Mouse (Mus musculus) embryonic facial prominence, embryonic 11.5 days (tissue): ENCODE measurements at regions not wholly inside any gene's neighbourhood (a gene's known extent, or its start where the extent isn't known, plus 50 kb on each side); places are given as distances from the start of the nearest gene placed in this dataset.
A peak's percentile ranks its signal among the peaks of the same experiment; 100 is the strongest.

Experiments
- ATAC-seq: fragments of 200-750 bp; cut with Nextera tagmentation; replicated peaks from 2 replicates; pipeline ENCODE4 v1.8.0; 2017; ENCODE audit warnings: low read depth; ENCODE audit not compliant: insufficient number of reproducible peaks, low FRiP score, low TSS enrichment
- DNase-seq: peaks from one replicate; pipeline ENCODE4 v3.0.0-alpha.2; 2015; ENCODE audit warnings: low spot score
- H3K27ac ChIP-seq: fragments of 300-500 bp; sonication (generic); replicated peaks from 2 replicates; pipeline ENCODE4 v1.5.1; 2014; ENCODE audit warnings: mild to moderate bottlenecking, low read depth, low read length, control low read depth
- H3K27me3 ChIP-seq: fragments of 300-500 bp; sonication (generic); 2 replicates; pipeline ENCODE4 v1.6.1; 2014; ENCODE audit warnings: mild to moderate bottlenecking, low read length, moderate library complexity, mixed read lengths; ENCODE audit not compliant: control insufficient read depth, insufficient read depth
- H3K36me3 ChIP-seq: fragments of 300-500 bp; sonication (generic); replicated peaks from 2 replicates; pipeline ENCODE4 v1.6.1; 2014; ENCODE audit warnings: low read depth, mild to moderate bottlenecking, low read length, moderate library complexity, mixed read lengths; ENCODE audit not compliant: control insufficient read depth, insufficient read depth
- H3K4me1 ChIP-seq: fragments of 300-500 bp; sonication (generic); 2 replicates; pipeline ENCODE4 v1.6.1; 2014; ENCODE audit warnings: low read length, mixed read lengths; ENCODE audit not compliant: control insufficient read depth, insufficient read depth
- H3K4me2 ChIP-seq: fragments of 300-500 bp; sonication (generic); 2 replicates; pipeline ENCODE4 v1.6.1; 2014; ENCODE audit warnings: low read depth, mild to moderate bottlenecking, control low read depth, low read length, moderate library complexity
- H3K4me3 ChIP-seq: fragments of 300-500 bp; sonication (generic); 2 replicates; pipeline ENCODE4 v1.5.1; 2014; ENCODE audit warnings: low read depth, low read length, control low read depth
- H3K9ac ChIP-seq: fragments of 300-500 bp; sonication (generic); replicated peaks from 2 replicates; pipeline ENCODE4 v1.6.1; 2014; ENCODE audit warnings: mild to moderate bottlenecking, control low read depth, low read length
- H3K9me3 ChIP-seq: fragments of 300-500 bp; sonication (generic); replicated peaks from 2 replicates; pipeline ENCODE4 v1.6.1; 2016; ENCODE audit warnings: mild to moderate bottlenecking, low read length, inconsistent platforms, mixed read lengths; ENCODE audit not compliant: control insufficient read depth
- WGBS: fragments of 180-500 bp; shearing (Covaris S2); extraction: QIAGEN DNeasy Blood & Tissue Kit; methylation state at CpG from one replicate; pipeline ENCODE4 v1.1.7; 2014; 5-methylcytosine and 5-hydroxymethylcytosine counted together

DNA sequence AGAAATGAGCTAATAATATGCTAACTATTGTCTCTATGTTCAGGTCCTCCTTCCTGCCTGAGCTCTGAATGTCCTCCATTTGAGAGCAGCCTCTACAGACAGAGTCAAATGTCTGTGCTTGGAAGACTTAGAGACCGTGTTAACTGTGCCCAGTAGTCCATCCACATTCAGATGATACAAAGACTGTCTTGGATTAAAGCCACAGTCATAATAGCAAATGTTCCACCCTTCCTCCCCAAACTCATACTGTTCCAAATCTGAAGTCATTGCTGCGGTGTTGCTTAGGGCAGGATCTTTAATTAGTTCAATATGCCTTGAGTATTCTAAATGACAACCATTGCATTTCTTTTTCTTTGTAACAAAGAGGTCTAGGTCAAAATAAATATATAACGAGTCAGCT lies 923.2 kb upstream of the Gm7489 start:
- no peaks in the 10 kb centered on the region for H3K36me3 ChIP-seq
- 52% methylated on average over 3 of the region's 3 CpGs for WGBS
- DNase-seq, result no peak
- H3K27ac ChIP-seq, result no peak overlapping the region
- no peak overlapping the region for H3K9ac ChIP-seq
- H3K4me3 ChIP-seq, result no peak overlapping the region
- H3K4me1 ChIP-seq, result no peaks in the 10 kb centered on the region
- H3K4me2 ChIP-seq, result no peak overlapping the region
- no peaks in the 10 kb centered on the region for H3K9me3 ChIP-seq
- no peaks in the 10 kb centered on the region for H3K27me3 ChIP-seq
- ATAC-seq, result no peak

DNA sequence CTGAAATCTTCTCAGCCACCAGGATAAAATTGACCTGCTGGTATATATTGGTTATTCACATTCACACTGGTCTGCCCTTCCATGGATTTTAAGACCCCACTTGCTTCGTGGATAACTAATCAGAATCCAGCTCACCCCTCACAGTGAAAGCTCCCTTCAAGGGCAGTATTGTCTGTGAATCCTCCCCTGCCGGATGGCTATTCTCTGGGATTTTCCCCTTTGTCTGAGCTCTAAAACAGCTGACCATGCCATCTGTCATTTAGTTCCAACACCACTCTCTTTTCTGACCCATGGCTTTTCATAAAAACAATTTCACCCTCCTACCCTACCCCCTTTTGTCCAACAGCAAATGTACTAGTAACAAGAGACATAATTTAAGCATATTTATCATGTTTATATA lies 920.8 kb upstream of the Gm7489 start:
- Histone ChIP-seq H3K27ac (no peak overlapping the region), H3K36me3 (no peaks in the 10 kb centered on the region), H3K27me3 (no peaks in the 10 kb centered on the region), H3K4me1 (peaks cover 2% of the 10 kb centered on the region; the same call in 1 of the 2 replicates), H3K9ac (no peak overlapping the region), H3K4me2 (no peak overlapping the region), H3K9me3 (no peaks in the 10 kb centered on the region), H3K4me3 (no peak overlapping the region)
- ATAC-seq, result peak; percentile 48; the same call in 1 of the 2 replicates
- no peak for DNase-seq
- WGBS, result 26% methylated on average over 2 of the region's 2 CpGs

DNA sequence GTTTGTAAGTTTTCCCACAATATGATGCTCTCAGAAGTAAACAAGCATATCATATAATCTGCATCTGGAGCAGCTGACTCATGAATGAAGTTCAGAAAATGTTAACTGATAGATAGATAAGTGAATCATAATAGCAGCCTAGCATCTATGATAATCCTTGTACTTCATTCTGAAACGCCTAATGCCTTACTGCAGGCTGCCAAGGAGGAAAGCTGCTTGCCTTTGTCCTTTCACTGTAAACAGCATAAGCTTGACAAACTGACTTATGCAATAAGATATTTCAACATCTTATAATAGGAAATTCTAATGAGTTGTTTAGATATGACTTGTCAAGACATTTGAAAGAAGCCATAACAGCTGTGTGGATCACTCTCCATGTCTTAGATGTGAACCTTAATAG lies 920.3 kb upstream of the Gm7489 start:
- WGBS, result 90% methylated on average over 1 of the region's 1 CpGs
- Histone ChIP-seq H3K9me3 (no peaks in the 10 kb centered on the region), H3K4me3 (no peak overlapping the region), H3K4me2 (no peak overlapping the region), H3K4me1 (peaks cover 2% of the 10 kb centered on the region; the same call in 1 of the 2 replicates), H3K27ac (no peak overlapping the region), H3K27me3 (no peaks in the 10 kb centered on the region), H3K36me3 (no peaks in the 10 kb centered on the region), H3K9ac (no peak overlapping the region)
- DNase-seq (no peak), ATAC-seq (no peak)

DNA sequence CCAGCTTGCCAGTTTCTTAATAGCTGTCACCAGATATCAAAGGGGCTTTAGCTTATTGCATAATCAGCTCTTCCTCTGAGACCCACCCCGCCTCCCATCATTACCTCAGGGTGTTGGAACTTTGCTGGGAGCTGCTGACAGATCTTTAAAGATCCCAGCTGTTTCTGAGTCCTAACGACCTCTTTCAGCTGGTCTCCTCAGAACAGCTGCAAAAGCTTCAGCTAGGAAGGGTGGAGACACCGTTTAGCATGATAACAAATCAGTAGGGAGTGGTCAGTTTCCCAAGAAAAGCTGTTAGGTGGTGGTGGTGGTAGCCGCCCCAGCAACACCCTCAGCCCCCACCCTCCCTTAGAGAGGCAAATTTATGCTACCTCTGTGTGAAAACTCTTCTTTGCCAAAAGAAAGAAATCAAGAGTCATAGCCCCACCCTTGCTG lies 916.9 kb upstream of the Gm7489 start:
- H3K27ac ChIP-seq, result no peak overlapping the region
- DNase-seq (peak; percentile 7), ATAC-seq (no peak)
- H3K36me3 ChIP-seq, result no peaks in the 10 kb centered on the region
- H3K9ac ChIP-seq, result no peak overlapping the region
- H3K27me3 ChIP-seq, result no peaks in the 10 kb centered on the region
- H3K4me3 ChIP-seq, result no peak overlapping the region
- no peak overlapping the region for H3K4me2 ChIP-seq
- no peaks in the 10 kb centered on the region for H3K9me3 ChIP-seq
- peaks cover 2% of the 10 kb centered on the region; the same call in 1 of the 2 replicates for H3K4me1 ChIP-seq
- 17% methylated on average over 4 of the region's 4 CpGs for WGBS

DNA sequence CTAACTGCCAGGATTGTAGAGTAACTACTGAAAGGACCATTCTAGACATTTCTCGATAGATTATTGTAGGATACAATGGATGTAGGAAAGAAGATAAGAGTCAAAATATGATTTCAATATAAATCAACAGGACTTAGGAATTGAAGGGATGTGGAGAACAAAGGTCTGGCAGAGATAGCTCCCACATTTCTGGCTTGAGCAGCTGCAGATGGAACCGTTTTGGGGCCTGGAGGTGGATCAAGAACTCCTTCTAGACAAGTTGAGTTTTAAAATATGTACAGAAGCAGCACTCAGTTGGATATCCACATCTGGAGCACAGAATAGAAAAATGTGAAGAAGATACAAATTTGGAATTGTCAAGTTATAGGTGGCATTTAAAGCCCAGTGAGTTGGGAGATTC lies 901.9 kb upstream of the Gm7489 start:
- WGBS, result 87% methylated on average over 2 of the region's 2 CpGs
- no peak for DNase-seq
- Histone ChIP-seq H3K27ac (no peak overlapping the region), H3K4me3 (no peak overlapping the region), H3K4me2 (no peak overlapping the region), H3K27me3 (no peaks in the 10 kb centered on the region), H3K9me3 (no peaks in the 10 kb centered on the region), H3K9ac (no peak overlapping the region), H3K36me3 (no peaks in the 10 kb centered on the region), H3K4me1 (no peaks in the 10 kb centered on the region)
- no peak for ATAC-seq

DNA sequence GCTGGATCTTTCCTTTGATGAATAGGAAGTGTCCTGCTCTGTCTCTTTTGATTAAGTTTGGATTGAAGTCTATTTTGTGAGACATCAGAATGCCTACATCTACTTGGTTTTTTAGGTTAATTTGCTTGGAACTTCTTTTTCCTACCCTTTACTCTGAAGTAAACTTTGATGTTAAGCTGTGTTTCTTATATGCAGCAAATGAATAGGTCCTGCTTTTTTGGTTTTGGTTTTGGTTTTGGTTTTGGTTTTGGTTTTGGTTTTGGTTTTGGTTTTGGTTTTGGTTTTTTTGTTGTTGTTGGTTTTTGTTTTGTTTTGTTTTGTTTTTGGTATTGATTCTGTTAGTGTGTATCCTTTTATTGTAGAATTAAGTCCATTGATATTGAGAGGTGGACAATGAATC lies 894.1 kb upstream of the Gm7489 start:
- Histone ChIP-seq H3K4me2 (no peak overlapping the region), H3K9me3 (no peaks in the 10 kb centered on the region), H3K9ac (no peak overlapping the region), H3K27me3 (no peaks in the 10 kb centered on the region), H3K27ac (no peak overlapping the region), H3K36me3 (no peaks in the 10 kb centered on the region), H3K4me1 (no peaks in the 10 kb centered on the region), H3K4me3 (no peak overlapping the region)
- no peak for ATAC-seq
- DNase-seq, result no peak

DNA sequence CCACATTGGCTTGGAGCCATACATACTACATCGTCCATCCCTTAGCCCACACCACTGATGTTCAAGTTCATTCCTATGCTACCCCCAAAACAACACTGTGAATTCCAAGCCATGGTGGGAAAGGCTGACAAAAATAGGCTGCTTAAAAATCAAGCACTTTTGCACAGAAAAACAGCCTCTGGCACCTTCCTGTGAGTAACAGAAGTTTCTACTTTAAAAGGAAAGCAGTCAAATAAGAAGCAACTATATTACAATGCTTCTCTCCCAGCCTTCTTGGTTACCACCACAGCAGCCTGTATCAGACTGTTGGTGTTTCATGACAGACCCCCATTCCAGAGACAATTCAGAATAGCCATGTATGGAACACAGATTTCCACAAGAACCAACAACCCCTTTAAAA lies 890.4 kb upstream of the Gm7489 start:
- no peaks in the 10 kb centered on the region for H3K4me1 ChIP-seq
- H3K4me2 ChIP-seq, result no peak overlapping the region
- no peaks in the 10 kb centered on the region for H3K9me3 ChIP-seq
- no peak overlapping the region for H3K27ac ChIP-seq
- no peaks in the 10 kb centered on the region for H3K36me3 ChIP-seq
- WGBS, result 97% methylated on average over 1 of the region's 1 CpGs
- H3K4me3 ChIP-seq, result no peak overlapping the region
- DNase-seq (no peak), ATAC-seq (no peak)
- H3K27me3 ChIP-seq, result no peaks in the 10 kb centered on the region
- no peak overlapping the region for H3K9ac ChIP-seq

DNA sequence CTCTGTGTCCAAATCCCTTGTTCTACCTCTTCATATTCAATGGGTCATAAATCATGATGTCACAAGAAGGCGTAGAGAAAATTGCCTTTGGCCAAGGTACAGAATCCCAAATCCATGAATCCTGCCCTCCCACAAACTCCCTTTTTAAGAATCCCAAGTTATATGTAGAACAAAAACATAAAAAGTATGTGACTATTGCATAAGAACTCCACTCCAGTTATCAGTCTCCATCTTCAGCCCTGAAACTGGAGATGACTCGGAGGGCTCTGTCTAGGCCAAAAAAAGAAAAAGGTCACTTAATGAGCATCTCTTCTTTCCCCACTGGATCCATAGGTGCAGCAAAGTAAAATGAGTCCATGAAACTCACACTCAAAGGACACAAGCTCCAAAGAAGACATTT lies 885.5 kb upstream of the Gm7489 start:
- Histone ChIP-seq H3K27me3 (no peaks in the 10 kb centered on the region), H3K27ac (no peak overlapping the region), H3K4me1 (no peaks in the 10 kb centered on the region), H3K9me3 (no peaks in the 10 kb centered on the region), H3K36me3 (no peaks in the 10 kb centered on the region), H3K4me3 (no peak overlapping the region), H3K4me2 (no peak overlapping the region), H3K9ac (no peak overlapping the region)
- 92% methylated on average over 2 of the region's 2 CpGs for WGBS
- no peak for ATAC-seq
- no peak for DNase-seq
